Mouse (Mus musculus): ENCODE measurements around the gene Nrxn2.

Gene Nrxn2

DNA sequence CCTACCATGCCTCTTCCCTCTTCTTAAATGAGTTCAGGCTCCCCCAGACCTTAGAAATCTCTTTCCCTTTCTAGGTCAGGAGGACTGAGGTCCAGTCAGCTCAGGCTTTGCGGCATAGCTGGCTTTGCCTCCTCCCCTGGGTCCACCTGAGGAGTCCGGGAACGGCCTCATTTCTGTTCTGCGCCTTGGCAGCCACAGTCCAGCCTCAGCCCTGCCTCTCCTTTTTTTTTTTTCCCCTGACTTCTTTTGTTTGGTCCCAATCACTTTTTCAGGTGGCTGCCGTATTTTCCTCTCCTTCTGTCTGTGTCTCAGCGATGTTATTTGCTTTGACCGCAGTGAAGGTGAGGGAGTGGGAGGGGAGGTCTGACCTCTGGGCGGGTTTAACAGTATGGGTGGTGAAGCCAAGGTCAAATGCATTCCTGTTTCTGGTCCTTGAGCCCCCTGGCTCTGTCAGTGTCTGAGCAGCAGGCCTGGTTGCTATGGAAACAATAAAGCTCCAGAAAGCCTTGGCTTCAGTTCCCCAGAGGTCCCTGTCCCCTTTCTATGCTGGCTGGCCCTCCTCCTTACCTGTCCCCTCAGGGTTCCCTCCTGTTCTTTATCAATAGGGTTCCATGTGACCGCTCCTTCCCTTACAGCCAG, 34.3 kb downstream of the Nrxn2 start:
- in situ Hi-C loops (cut with MboI, MseI) = no loop called here

DNA sequence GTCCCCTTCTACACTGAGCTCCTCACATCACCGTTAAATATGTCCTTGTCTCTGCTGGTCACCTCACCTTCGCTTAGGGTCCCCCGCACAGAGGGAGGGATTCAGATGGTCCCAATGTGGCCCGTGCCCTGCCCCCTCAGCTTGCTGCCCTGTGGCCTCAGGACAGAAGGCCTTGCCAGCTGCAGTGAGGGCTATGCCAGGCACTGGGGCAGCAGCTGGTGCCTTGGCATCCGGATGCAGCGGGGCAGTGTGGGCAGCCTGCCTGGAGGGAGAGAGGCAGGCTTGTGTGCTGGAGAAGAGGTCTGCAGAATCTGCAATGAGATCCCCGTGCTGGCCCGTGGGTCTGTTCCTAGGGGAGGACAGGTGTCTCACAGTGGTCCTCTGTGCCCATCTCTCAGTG, 34.8 kb downstream of the Nrxn2 start:
- in situ Hi-C loops (cut with MboI, MseI) = no loop called here

DNA sequence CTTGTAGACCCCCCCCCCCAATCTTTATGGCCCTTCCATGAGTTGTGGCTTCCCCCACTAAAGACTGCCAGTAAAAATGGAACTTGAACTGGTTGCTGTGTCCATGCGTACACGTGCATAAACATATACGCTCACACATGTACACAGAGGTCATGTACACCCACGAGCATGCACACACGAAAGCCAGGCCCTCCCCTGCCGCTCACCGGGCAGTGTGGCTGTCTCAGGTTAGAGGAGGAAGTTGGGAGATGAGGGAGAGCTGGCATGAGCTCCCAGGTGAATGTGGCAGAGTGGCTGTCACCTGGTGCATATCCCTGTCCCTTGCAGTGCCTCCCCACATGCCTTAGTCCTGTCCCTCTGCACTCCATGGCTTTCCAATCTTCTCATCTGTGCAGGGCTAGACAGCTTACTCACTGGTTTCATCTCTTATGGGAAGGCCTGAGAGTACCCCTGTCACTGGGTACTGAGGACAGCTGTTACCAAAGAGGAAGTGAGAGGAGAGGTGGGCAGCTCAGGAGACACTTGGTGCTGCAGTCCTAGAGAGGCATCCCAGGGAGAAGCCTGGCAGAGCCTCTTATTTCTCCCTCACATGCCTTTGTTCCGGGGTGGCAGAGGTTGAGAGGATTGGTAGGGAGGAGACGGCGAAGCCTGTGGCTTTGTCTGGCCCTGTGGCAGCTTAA, 35.6 kb downstream of the Nrxn2 start:
- in situ Hi-C loops (cut with MboI, MseI) = no loop called here

DNA sequence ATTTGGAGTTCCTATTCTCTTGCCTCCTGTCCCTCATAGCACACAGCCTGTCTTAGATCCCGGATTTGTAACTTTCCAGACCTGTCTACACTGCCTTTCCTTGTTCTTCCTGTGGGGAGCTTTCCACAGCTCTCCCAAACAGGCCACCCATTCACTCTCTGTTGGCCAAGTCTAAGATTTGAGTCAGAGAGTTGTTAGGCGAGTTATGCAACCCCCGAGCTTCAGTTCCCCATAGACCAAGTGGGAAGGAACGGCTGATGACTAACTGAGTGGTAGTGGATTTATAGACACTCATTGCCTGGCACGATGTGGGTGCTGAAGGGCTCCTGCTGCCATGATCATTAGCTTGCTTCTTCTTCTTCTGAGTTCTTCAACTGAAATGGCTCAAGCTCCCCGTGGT, 41.0 kb downstream of the Nrxn2 start:
- in situ Hi-C loops (cut with MboI, MseI) = no loop called here

DNA sequence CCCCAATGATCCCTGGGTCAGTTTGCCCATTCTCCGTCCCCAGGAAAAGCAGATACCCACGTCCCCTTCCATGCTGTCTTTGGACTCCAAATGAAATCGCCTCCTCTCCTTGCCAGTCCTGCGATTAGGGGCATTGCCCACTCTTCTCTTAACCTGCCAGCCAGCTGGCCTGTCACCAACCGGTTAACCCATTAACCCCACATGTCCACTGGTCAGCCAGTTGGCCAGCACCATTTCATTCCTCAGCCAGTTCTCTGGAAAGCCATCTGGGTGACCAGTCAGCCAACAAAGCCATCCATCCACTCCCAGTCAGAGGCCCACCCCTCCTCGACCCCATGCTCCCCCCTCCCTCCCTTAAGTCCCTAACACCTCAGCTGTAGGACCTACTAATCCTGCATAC, 44.3 kb downstream of the Nrxn2 start:
- in situ Hi-C loops (cut with MboI, MseI) = loop anchor here (10.0 kb wide), 1 partner anchor 352 kb away; no protein-coding TSS in a partner anchor

DNA sequence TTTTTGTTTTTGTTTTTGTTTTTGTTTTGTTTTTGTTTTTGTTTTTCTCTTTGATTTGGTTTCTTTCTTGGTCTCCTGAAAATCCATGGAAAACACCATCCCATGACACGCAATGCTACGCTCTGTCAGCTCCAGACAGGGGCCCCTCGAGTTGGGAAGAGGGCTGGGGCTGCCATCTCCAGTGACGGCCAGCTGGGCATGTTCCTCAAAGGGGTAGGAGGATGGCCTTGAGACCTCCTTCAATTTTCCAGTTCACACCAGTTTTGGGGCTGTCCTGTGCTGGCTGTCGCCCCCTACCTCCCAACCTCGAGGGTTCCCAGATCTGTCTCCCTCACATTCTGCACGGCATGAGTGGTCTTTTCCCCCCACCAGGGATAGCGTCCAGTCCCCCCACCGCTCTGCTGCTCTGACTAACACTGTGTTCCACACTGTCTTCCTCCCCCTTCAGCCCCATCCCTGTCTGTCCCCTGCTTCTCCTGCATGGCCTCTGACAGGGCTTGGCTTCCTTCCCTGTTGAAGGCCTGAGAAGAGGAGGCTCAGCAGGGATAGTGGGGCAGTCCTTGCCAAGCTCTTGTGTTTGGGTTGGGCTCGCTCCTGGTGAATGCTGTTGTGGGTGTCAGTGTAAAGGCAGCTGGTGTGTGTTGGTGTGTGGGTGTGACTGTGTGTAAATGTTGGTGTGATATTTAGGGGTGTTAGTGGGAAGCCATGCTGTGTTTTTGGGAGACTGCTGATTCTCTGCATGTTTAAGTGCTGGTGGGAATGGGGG, 46.0 kb downstream of the Nrxn2 start:
- in situ Hi-C loops (cut with MboI, MseI) = loop anchor here (10.0 kb wide), 1 partner anchor 350 kb away; no protein-coding TSS in a partner anchor

DNA sequence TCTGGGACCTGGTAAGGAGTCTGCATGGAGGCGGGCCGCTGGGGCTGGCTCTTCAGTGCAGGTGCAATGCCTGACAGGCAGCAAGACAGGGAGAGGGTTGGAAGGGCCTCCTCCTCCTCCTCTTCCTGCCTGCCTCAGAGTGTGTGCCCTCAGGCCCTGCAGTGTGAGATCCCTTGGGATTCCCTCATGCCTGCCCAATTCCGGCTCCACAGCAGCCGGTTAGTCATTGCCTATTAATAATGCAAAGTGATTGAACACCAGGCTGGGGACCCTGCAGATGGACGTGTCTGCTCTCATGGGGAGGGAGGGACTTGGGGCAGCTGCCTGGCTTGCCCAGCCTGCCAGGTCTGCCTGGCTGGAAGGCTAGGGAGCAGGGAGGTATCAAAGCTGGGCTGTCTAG, 46.6 kb downstream of the Nrxn2 start:
- in situ Hi-C loops (cut with MboI, MseI) = loop anchor here (10.0 kb wide), 1 partner anchor 350 kb away; no protein-coding TSS in a partner anchor

DNA sequence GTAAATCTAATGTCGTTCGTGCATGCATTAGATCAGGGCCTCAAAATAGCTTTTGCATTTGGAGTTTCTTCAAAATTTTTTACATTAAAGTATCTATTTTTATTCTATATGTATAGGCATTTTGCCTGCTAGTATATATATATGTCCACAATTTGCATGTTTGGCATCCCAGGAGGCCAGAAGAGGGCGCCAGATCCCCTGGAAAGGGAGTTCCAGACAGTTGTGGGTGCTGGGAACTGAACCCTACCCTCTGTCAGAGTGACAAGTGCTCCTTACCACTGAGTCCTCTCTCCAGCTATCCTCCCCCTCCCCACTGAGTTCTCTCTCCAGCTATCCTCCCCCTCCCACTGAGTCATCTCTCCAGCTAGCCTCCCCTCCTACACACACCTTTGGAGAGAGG, 48.4 kb downstream of the Nrxn2 start:
- in situ Hi-C loops (cut with MboI, MseI) = loop anchor here (10.0 kb wide), 1 partner anchor 348 kb away; no protein-coding TSS in a partner anchor

DNA sequence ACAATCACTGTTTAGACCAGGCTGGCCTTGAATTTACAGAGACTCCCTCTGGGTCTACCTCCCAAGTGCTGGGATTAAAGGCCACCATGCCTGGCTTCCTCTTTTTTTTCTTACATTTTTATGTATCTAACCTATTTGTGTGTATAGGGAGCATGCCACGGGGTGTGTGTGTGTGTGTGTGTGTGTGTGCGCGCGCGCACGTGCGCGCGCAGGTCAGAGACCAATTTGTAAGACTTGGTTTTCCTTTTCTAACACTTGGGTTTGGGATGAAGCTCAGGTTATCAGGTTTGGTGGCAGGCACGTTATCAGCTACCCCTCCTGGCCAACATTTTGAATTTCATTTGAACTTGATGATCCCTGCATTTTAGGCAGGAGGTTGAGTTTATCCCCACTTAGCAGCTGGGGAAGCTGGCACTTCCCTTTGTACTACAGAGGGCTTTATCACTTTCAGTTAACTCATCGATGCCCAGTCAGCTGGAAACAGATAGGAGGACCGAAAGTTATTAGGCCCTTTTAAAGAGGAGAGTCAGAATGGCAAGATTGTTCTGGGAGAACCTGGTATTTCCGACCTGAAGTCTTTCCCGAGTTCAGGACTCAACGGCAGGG, 48.9 kb downstream of the Nrxn2 start:
- in situ Hi-C loops (cut with MboI, MseI) = loop anchor here (10.0 kb wide), 1 partner anchor 347 kb away; no protein-coding TSS in a partner anchor

DNA sequence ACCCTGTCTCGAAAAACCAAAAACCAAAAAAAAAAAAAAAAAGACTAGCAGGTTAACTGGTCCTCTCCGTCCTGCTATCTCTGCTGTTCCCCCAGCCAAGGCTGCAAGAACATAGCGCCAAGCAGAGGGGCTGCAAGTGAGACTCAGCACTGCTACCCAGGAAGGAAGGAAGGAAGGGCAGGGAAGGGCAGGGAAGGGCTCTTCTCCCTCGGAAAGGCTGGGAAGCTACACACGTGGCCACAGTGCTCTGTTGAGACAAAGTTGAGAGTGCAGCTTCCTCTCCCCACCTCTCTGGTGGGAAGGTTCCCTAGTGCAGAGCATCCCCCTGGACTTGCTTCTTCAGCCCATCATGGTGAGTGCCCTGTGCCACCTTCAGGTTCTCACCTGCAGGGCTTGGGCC, 53.1 kb downstream of the Nrxn2 start:
- in situ Hi-C loops (cut with MboI, MseI) = no loop called here

DNA sequence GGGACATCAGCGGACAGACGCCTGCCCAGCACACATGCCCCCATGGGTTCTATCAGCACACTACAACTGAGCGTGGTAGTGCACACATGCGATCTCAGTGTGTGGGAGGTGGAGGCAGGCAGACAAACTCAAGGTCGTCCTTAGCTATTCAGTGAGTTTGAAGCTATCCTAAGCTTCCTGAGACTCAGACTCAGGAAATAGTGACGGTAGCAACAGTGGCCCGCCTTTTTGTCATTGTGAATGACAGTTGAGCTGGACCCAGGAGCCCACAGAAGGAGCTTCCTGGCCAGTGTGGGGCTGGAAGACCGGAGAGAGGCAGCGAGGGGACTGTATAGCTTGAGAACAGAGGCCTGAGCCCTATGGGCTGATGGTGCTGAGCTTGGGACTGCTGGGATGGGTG, 54.3 kb downstream of the Nrxn2 start:
- in situ Hi-C loops (cut with MboI, MseI) = no loop called here

DNA sequence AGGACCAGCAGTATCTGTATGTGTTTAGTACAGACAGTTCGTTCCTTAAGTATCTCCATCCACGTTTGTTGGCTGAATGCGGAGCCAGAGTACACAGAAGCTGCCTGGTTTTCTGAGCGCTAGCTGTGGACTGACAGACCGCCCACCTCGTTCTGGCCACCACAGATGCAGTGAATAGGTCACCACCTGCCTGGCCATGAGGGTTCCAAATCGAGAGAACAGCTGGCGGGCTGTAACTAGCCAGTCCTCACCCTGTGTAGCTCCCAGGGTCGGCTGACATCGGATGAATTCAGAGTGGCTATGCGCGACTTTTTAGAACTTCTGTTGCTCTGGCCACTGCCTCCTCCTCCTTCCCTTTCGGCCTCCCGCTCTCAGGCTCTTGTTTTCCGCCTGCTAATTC, 56.2 kb downstream of the Nrxn2 start:
- in situ Hi-C loops (cut with MboI, MseI) = loop anchor here (25.0 kb wide), 1 partner anchor 1787 kb away; the partner anchor contains the start of gene Gm960

DNA sequence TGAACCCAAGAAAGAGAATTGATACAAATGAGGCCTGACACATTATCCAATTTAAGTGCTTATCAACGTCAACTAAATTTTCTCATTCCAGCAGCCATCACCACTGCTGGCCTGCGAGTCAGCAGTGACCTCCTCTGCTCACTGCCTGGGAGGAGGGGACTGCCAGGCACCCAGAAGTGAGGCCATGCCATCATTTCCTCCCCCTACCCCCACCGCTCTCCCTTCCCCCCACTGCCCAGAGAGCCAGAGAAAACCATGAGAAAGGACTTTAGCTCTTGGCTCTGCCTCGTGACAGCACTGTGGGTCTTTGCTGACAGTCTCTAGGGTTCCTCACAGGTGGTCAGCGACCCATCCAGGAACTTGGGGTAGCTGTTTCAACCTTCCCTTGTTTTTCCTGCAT, 56.6 kb downstream of the Nrxn2 start:
- in situ Hi-C loops (cut with MboI, MseI) = loop anchor here (25.0 kb wide), 1 partner anchor 1788 kb away; the partner anchor contains the start of gene Gm960

DNA sequence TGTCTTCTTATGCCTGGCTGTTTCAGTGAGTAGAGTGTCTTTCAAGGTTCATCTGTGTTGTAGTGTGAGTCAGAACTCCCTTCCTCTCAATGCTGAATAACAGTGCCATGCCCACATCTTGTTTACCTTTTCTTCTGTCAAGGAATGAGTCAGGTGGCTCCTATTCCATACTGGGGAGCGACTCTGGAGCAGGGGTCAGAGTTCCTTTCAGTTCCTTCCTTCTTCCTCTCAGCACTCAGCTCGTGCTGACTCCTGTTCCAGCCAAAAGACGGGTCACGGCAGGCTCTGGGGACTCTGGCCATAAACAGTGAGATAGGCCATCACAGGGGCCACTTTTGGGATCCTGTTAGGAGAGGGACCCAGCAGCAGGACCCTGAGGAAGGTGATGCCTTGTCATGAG, 58.5 kb downstream of the Nrxn2 start:
- in situ Hi-C loops (cut with MboI, MseI) = loop anchor here (25.0 kb wide), 1 partner anchor 1790 kb away; the partner anchor contains the start of gene Gm960

DNA sequence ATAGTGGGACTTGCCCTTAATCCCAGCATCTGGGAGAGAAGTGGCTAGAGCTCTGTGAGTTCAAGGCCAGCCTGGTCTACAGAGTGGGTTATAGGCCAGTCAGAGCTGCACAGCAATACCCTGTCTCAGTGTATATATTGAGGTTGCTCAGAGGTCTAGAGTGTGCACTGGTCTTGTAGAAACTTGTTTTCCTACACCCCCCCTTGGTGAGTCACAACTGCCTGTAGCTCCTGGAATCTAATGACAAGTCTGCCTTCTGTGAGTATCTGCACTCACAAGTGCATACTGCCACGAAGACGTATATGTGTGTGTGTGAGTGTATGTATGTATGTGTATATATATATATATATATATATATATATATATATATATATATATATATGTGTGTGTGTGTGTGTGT, 60.0 kb downstream of the Nrxn2 start:
- in situ Hi-C loops (cut with MboI, MseI) = loop anchor here (25.0 kb wide), 1 partner anchor 1791 kb away; the partner anchor contains the start of gene Gm960

DNA sequence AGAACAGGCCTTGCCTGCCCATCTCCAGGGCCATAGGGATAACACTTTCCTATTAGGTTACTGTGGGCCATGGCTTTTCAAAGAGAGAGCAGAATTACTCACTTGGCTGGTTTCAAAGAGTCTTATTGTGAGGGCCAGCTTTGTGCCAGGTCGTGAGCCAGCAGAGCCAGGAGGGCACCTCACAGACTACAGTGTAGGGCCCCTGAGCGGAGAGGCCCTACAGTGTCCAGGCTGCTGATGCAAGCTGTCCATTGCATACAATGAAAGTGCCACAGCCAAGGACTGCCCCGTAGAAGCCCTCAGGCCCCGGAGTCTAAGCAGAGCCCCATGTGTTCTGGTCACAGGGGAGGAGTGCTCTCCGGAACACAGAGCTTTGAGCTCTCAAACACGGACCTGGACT, 64.4 kb downstream of the Nrxn2 start:
- in situ Hi-C loops (cut with MboI, MseI) = loop anchor here (25.0 kb wide), 1 partner anchor 1796 kb away; the partner anchor contains the start of gene Gm960

DNA sequence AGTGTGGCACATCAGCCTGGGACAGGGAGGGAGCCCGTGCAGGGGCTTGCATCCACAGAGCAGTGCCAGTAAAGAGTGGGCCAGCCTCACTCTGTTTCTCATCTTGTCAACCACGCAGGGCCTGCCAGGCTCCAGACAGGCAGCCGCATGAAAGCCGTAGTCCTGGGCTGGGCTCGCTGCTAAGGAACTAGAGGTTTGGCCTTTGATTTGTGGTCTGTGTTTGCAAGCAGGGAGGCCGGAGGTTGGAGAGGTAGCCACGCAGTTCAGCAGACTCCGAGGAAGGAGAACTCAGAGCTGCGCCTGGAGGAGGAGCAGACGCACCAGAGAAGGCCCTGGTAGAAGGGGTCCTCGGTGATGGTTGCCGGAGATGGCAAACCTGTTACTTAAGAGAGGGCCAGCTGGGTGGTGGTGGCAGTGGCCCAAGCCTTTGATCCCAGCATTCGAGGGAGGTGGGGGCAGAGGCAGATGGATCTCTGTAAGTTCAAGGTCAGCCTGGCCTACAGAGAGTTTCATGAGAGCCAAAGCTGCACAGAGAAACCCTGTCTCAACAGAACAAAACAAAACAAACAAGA, 66.6 kb downstream of the Nrxn2 start:
- in situ Hi-C loops (cut with MboI, MseI) = loop anchor here (25.0 kb wide), 1 partner anchor 1798 kb away; the partner anchor contains the start of gene Gm960

DNA sequence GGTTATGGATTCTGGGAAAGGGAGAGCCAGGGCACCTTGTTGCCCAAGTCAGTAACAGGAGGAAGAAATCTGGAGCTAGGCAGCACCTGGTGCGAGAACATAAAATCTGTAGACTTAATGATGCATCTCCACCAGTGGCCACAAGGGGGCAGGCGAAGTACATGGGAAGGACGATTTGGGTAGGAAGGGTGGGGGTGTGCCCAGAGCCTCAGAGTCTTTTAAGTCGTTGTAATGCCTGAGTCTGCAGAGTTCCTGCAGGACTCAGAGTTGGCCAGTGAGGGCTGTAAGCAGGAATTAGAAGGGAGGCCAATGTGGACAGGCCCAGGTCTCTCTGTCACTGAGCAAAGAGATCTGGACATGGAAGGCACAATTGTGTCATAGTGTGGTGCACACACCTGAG, 70.5 kb downstream of the Nrxn2 start:
- in situ Hi-C loops (cut with MboI, MseI) = loop anchor here (25.0 kb wide), 1 partner anchor 1802 kb away; the partner anchor contains the start of gene Gm960

DNA sequence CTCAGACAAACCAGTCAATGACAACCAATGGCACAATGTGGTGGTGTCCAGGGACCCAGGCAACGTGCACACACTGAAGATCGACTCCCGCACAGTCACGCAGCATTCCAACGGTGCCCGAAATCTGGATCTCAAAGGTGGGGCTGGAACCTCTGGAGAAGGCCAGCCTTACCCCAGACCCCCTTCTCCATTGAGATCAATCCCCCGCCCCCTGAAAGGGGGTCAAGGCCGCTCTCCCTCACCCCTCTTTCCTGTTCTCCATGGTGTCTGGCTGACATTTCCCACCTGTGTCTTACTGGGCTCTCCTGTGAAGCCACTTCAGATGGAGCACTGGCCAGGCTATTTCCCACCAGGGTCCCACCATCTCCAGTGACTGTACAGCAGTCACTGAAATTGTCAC, 73.0 kb downstream of the Nrxn2 start:
- in situ Hi-C loops (cut with MboI, MseI) = loop anchor here (5.0 to 25.0 kb wide), 2 partner anchors 81 to 1804 kb away; partner anchors contain the start of gene Gm960

DNA sequence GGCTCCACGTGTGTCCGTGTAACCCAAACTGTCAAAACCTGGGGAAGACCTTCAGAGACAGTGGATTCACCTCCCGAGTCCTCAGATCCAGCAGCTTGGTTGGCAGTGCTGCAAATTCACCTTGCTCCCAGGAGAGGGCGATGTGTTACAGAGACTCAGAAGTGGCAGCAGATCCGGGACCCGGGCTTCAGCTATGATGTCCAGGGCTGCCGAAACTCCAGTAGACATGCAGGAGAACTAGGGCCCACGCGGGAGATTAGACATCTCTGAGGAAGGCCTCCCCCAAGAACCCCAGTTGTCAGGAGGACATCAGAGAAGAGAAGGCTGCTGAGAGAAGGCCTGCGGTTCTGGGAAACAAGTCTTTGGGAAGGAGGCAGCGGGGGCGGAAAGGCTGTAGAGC, 73.6 kb downstream of the Nrxn2 start:
- in situ Hi-C loops (cut with MboI, MseI) = loop anchor here (5.0 to 25.0 kb wide), 2 partner anchors 80 to 1805 kb away; partner anchors contain the start of gene Gm960

DNA sequence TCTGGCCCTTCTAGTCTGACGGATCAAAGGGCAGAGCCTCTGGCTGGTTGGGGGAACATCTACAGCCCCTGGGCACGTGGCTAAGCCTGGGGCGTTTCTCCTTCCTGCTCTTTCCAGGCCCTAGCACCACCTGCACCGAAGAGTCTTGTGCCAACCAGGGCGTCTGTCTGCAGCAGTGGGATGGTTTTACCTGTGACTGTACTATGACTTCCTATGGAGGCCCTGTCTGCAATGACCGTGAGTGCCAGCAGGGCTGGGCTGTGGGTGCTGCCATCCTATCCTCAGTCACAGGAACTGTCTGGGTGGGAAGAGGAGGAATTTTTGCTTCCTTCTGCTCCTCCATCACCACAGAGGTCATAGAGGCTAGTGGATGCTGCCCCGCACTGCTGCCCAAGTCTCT, 74.7 kb downstream of the Nrxn2 start:
- in situ Hi-C loops (cut with MboI, MseI) = loop anchor here (5.0 to 25.0 kb wide), 2 partner anchors 79 to 1806 kb away; partner anchors contain the start of gene Gm960
